Mouse (Mus musculus) urinary bladder, postnatal 0 days (tissue): ENCODE results near the gene Tmc4. TPM values are rescaled to one million over a fixed set of nuclear protein-coding genes. Genes with fewer than 3 reads are reported as not detected.

ENCODE experiments used
- microRNA-seq: library from miRNA; unstranded; fragments of <30 nt; microRNA quantifications from one replicate; pipeline ENCODE4, GENCODE M21; 2016
- polyA plus RNA-seq: library from polyadenylated mRNA; unstranded; fragments of >200 nt; fragmentation: Nextera tagmentation; extraction: Ambion mirVana; gene quantifications from 2 replicates; pipeline ENCODE4 v1.2.1, GENCODE M21; 2015

Tmc4 gene
- 43.7 and 43.8 TPM in 2 replicates for polyA plus RNA-seq

DNA sequence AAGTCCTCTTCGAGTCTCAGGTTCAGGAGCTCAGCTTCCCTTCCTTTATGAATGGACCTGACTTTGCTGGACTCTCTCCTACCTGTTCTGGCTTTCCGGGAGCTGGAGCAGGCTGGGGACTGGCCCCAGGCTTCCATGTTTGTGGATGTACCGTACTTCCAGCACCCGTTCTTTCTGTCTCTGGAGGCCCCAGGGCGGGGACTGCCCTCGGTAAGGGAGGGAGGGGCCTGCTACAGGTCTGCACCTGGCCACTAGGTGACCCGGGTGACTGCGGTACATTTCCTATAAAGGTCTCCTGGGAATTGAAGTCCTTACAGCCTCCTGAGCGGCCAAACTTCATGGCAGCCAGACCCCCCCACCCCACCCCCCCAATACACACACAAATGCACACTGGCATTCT is at the start of gene Tmc4:
Tmc4 (minus strand) TSS at position 212 of the 400 bp plus-strand sequence.

GRCm38 (mm10) chr7:3720268-3720667 is 42.9 kb upstream of the Tmc4 start, which contains the start of gene Pirb:
Gene Pirb, minus strand, starts transcription at chr7:3720391.

DNA sequence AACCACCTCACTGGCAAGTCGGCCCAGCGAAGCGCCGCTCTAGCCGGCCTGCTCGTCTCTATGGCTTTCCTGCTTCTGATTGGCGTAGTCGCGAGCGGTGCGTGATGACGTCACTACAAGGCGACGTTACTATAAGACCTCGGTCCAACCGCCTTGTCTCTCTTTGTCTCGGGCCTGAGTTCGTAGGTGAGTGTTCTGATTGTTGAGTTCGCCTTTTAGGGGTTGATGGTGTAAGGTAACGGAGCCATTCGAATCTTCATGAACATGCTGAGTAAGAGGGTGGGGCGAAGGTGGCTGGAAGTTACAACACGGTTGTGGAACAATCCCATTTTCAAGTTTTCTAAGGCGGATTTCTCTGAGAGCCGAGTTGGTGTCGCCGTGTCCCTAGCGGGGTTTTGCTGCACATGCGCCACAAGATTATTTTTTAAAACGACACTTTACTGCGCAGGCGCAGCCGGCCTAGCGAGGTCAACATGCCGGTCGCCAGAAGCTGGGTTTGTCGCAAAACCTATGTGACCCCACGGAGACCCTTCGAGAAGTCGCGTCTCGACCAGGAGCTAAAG is 26.6 kb upstream of the Tmc4 start, which contains the start of gene Rps9:
Rps9 (plus strand) TSS at position 115 of the 563 bp plus-strand sequence.

DNA sequence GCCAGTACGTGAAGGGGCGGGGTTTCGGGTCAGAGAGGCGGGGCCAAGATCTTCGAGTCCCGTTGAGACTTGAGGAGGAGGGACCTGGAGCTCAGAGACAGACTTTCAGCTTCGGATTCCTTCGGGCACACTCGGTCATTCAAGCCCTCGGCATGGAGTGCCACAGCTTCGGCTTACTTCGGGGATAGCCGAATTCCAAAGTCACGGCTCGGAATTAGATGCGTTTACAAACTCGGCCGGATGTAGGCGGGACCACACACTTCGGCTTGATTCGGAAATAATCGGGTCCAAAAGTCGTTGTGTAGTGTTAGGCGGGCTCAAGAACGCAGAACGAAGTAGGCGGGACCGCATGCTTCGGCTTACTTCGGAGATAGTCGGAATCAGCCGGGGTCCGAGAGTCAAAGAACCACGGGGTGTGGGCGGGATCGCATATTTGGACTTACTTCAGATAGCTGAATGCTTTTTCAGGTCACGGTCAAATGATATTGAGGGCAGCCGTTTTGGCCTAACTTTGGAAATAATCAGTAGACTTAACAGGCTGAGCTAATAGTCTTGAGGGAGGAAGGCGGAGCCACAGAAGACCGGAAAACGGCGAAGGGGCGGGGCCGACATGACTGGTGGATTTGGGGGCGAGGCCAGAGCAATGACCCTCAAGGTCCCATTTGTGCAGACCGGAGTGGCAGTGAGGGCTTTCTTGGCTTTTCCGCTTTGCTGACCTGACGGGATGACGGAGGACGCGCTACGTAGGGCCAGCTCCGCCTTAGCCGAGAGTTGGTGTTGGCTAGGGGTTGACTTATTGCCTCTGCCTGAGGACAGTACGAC is 15.8 kb upstream of the Tmc4 start, which contains the start of gene Mboat7:
Mboat7 (minus strand) TSS at position 537 of the 822 bp plus-strand sequence.

GRCm38 (mm10) chr7:3692382-3692986 is 15.1 kb upstream of the Tmc4 start, which contains the start of gene Tsen34:
Gene Tsen34, plus strand, starts transcription at chr7:3692863.

GRCm38 (mm10) chr7:3665215-3666114 is 11.9 kb downstream of the Tmc4 start, which contains the start of gene Leng1:
Gene Leng1, minus strand, starts transcription at chr7:3665840.

DNA sequence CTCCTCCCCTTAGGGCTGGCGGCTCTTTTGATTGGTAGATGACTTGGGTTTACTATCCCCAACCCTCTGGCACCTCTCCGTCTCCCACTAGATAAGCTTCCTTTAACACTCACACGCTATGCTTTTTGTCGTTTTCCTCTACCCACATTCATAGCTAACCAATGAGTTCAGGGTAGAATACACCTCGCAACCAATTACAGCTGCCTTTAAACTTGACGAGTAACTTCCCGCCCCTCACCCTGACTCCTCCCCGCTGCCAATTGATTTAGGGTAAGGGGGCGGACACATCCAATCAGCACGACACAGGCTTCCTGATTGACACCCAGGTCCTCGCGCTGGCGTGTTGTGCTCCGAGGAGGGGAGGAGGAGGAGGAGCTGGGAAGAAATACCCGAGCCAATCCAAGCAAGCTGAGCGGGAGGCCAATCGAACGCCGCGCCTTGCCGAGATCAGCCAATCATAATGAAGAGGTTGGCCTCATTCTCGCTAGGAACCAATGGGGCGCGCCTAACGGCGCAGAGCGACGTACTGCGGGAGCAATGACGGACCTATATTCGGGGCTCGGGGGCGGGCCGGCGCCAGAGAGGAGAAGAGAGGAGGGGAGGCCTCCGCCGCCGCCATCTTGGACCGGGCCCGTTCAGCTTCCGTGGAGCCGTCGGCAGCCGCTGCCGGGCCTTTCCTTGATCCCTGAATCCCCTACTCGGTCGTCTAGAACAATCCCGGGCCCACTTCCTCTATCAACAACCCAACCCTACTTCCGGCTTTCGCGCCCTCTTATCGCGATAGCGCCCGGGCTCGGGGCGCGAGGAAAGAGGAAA is 32.5 kb downstream of the Tmc4 start, which contains the start of gene Cnot3:
Cnot3 (plus strand) TSS at position 597 of the 816 bp plus-strand sequence.

DNA sequence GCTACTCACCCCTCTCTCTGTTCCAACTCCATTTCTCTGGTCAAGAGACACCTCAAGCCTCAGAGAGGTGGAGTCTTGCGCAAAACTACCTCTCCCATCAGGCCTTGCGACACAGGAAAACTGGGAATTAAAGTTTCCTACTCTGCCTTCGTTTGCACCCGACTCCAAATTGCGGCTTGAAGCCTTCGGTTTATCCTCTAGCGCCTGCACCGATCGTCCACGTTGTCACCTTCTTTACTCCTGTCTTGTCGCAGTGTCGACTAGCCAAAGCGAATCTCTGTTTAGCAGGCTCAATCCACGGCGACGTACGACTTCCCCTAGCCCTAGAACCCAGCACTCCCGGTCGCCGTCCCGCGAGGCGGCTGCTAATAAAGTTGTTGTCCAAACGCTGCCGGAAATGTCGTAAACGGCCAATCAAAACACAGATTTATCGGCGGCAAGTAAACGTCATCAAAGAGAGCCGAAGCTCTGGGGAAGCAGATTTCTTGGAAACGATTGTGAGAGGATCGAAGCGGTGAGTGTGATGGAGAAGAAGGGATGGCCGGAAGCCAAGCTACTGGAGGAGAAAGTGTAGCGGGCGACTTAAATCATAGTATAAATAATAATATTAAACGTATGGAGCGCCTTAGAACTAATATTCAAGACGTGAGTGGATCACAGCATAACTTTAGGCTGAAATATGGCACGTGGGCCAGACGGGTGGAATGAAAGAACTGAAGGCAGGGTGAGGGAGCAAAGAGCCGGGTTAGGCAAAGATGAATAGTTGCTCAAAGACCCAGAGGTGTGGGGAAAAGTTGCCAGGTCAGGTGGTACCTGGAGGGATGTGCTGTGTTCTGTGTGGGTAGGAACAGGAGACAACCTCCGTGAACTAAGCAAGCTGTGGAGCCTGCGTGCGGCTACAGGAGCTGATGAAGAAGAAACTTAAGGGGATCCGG is 47.5 kb downstream of the Tmc4 start, which contains the start of the genes Tfpt and Prpf31:
Tfpt (minus strand) TSS at position 387 of the 935 bp plus-strand sequence.
Prpf31 (plus strand) TSS at position 443 of the 935 bp plus-strand sequence.

DNA sequence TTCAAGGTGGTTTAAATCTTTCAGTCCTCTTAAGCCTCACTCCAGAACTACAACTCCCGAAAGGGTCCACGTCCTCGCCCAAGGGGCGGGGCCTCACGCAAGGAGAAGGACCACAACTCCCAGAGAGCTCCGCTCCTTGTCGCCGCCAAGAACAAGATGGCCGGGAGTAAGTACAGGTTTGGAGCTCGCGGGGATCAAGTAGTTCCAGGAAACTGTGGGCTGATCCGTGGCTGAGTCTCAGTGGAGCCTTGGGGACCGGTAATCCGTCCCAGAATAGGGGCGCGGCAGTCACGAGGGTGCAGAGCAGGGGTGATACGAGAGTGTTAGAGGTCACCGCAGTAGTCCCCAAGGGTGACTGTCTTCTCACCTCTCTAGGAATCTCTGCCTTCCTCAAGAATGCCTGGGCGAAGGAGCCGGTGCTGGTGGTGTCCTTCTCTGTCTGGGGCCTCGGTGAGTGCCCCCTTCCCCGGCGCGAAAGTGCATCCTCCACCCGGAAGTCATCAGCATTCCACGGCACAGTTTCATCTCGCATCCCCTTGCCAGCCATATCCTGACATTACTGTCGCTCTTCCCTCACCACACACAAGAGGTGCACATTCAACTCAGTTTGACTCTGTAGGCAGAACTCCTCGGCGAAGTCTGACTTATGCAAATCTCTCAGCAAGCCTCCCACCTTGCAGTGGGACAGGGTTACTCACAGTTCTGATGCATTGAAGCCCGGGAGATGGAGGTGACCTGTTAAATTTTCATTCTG is 59.9 kb downstream of the Tmc4 start, which contains the start of gene Ndufa3:
Ndufa3 (plus strand) TSS at position 132 of the 754 bp plus-strand sequence.

GRCm38 (mm10) chr7:3616057-3616388 is 61.3 kb downstream of the Tmc4 start, which contains the start of gene Oscar:
Gene Oscar, minus strand, starts transcription at chr7:3616157.

Small RNA genes lying within 50 kb of the gene (microRNA-seq; reads per million reads assigned to microRNA genes)
- gene Mir3572: 3.4 reads per million, percentile 3 among the genes with 10 or more reads in this experiment

Other genes with a start within 250 kb of the Tmc4 start
- gene Tarm1, start 174.9 kb downstream of the Tmc4 start, polyA plus RNA-seq: 0.13 and 0.40 TPM in 2 replicates
- not detected in 2 replicates for gene Oscar, start 61.4 kb downstream of the Tmc4 start, polyA plus RNA-seq
- gene Ndufa3, start 60.2 kb downstream of the Tmc4 start, polyA plus RNA-seq: 504 and 592 TPM in 2 replicates
- 11.3 and 12.6 TPM in 2 replicates for gene Tfpt, start 47.6 kb downstream of the Tmc4 start, polyA plus RNA-seq
- gene Prpf31, start 47.6 kb downstream of the Tmc4 start, polyA plus RNA-seq: 43.3 and 43.9 TPM in 2 replicates
- 22.0 and 22.5 TPM in 2 replicates for gene Cnot3, start 32.3 kb downstream of the Tmc4 start, polyA plus RNA-seq
- 14.5 and 16.8 TPM in 2 replicates for gene Leng1, start 11.7 kb downstream of the Tmc4 start, polyA plus RNA-seq
- 159 and 166 TPM in 2 replicates for gene Tsen34, start 15.3 kb upstream of the Tmc4 start, polyA plus RNA-seq
- gene Mboat7, start 16.0 kb upstream of the Tmc4 start, polyA plus RNA-seq: 32.8 and 37.9 TPM in 2 replicates
- gene Rps9, start 26.4 kb upstream of the Tmc4 start, polyA plus RNA-seq: 952 and 1,003 TPM in 2 replicates
- 2.0 and 4.9 TPM in 2 replicates for gene Pirb, start 42.8 kb upstream of the Tmc4 start, polyA plus RNA-seq
- not detected in 2 replicates for gene Gm15448, start 148.1 kb upstream of the Tmc4 start, polyA plus RNA-seq
- 0.53 and 0.67 TPM in 2 replicates for gene Pira2, start 167.5 kb upstream of the Tmc4 start, polyA plus RNA-seq
- 0.30 and 0.34 TPM in 2 replicates for gene Gm14548, start 220.6 kb upstream of the Tmc4 start, polyA plus RNA-seq
- gene Lilra6, start 237.9 kb upstream of the Tmc4 start, polyA plus RNA-seq: 0.08 and 0.17 TPM in 2 replicates